Mouse (Mus musculus): ENCODE results near the gene Tpi1.

DNA sequence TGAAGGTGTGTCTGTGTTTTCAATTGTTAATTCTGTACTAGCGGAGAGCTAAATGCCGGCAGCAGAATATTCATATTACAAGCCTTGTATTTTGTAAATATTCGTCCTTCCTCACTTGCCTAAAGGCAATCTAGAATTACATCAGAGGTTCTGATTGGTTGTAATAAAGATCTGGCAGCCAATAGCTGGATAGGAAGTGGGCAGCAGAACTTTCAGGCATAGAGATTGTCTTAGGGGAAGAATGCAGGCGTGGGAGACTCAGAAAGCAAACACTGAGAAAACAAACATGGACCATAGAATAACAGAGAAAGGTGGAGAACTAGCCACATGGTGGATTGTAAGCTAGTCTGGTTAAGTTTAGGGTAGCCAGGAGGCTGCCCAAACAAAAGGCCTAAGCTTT lies 24.0 kb downstream of the Tpi1 start:
- TF ChIP-seq CTCF (IDR thresholded peaks at IDR 0.05; ENCODE audit: low read depth) (no peak), EP300 (IDR thresholded peaks at IDR 0.05; ENCODE audit: low read depth) (no peak)
